In the genomic region with DNA sequence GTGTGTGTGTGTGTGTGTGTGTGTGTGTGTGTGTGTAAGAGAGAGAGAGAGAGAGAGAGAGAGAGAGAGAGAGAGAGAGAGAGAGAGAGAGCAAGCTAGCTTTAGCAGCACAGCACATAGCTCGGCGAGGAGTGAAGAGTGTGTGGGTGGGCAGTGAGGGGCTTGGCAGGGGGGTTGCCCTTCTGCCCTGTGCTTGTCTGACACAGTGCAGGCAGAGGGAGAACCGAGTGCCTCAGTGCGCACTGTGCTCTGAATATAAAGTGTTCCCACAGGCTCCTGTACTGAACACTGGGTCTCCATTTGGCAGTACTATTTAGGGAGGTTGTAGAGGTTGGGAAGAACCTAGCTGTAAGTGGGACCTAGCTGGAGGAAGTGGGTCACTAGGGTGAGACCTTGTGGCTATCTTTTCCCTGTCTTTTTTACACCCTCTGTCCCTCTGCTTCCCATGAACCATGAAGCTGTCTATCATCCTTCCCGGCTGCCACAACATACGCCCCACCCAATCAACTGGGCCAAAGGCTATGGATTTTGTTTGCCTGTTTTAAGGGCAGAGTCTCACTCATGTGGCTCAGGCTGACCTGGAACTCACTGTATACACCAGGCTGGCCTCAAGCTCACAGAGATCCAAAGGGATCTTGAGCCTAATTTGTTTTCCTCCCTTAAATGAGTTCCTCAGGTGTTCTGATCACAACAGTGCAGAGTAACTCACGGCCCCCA, we compare ENCODE assay signal across 21 mouse cellular contexts. TPM values are rescaled to one million over a fixed set of nuclear protein-coding genes. Genes with fewer than 3 reads are reported as not detected.
DNase-seq lines count a peak whose midpoint lies in the region; ATAC-seq and TF ChIP-seq lines count a peak whose summit lies in the region.
"Had no signal": no experiment of that assay in that cellular context is flagged by ENCODE, and none has a peak within 500 bp of the region (broad histone marks: within the 10 kb centered on the region; RNA-seq: fewer than 3 reads in every experiment).

No protein-coding gene starts in this region.

- no peak overlapping the region for H3K9ac ChIP-seq in forebrain, embryonic 16.5 days (replicated peaks; ENCODE audit: low read depth, low read length)
- H3K9ac ChIP-seq in liver, embryonic 13.5 days, result no peak overlapping the region
- no peak overlapping the region for H3K9ac ChIP-seq in intestine, postnatal 0 days (ENCODE audit: low read depth, low read length)
- H3K9ac ChIP-seq in stomach, postnatal 0 days (ENCODE audit: low read length), result no peak overlapping the region
- H3K9ac ChIP-seq in kidney, embryonic 14.5 days (ENCODE audit: low read depth, low read length), result no peak overlapping the region
- H3K9ac ChIP-seq: limb, embryonic 13.5 days; midbrain, embryonic 12.5 days had no signal

- ATAC-seq in forebrain, embryonic 16.5 days, result peak; percentile 64
- peak; percentile 63 for ATAC-seq in liver, embryonic 13.5 days (ENCODE audit: low read depth)
- ATAC-seq in intestine, postnatal 0 days, result peak; percentile 46; the same call in 1 of the 2 replicates
- peak; percentile 62 for ATAC-seq in stomach, postnatal 0 days (ENCODE audit: low FRiP score, low TSS enrichment)
- no peak for ATAC-seq in kidney, embryonic 14.5 days (ENCODE audit: low FRiP score, low TSS enrichment)

- 39% methylated on average over 7 of the region's 7 CpGs for WGBS in forebrain, embryonic 16.5 days
- WGBS in forebrain, embryonic 10.5 days, result 65% methylated on average over 7 of the region's 7 CpGs
- WGBS in liver, embryonic 13.5 days (ENCODE audit: insufficient replicate concordance), result 44% methylated on average over 7 of the region's 7 CpGs
- 48% methylated on average over 7 of the region's 7 CpGs for WGBS in intestine, postnatal 0 days
- WGBS in stomach, postnatal 0 days, result 44% methylated on average over 7 of the region's 7 CpGs
- 35% methylated on average over 7 of the region's 7 CpGs for WGBS in kidney, embryonic 14.5 days

- no peak for DNase-seq in forebrain, embryonic 10.5 days (ENCODE audit: extremely low spot score, low spot score)
- no peak for DNase-seq in liver, embryonic 13.5 days
- no peak for DNase-seq in liver
- DNase-seq in stomach, postnatal 0 days (ENCODE audit: low spot score), result peak; percentile 78
- DNase-seq: adrenal gland, postnatal 36 days; cerebellum, postnatal 10 days; gastrocnemius, postnatal 25 days; heart, postnatal 14 days; kidney, adult 11 months; kidney, postnatal 14 days; layer of hippocampus, adult 9-11 months; retina, postnatal 1 day had no signal

- no peak overlapping the region for H3K4me2 ChIP-seq in forebrain, embryonic 16.5 days (ENCODE audit: low read length)
- H3K4me2 ChIP-seq in liver, embryonic 13.5 days, result no peak overlapping the region
- no peak overlapping the region for H3K4me2 ChIP-seq in intestine, postnatal 0 days (replicated peaks; ENCODE audit: low read depth)
- no peak overlapping the region for H3K4me2 ChIP-seq in stomach, postnatal 0 days (replicated peaks; ENCODE audit: low read depth)
- no peak overlapping the region for H3K4me2 ChIP-seq in kidney, embryonic 14.5 days (replicated peaks; ENCODE audit: low read depth, low read length)
- H3K4me2 ChIP-seq: heart, embryonic 11.5 days; limb, embryonic 13.5 days; midbrain, embryonic 12.5 days had no signal

- H3K27me3 ChIP-seq in forebrain, embryonic 16.5 days (replicated peaks; ENCODE audit: control insufficient read depth, insufficient read depth, low read length), result no peaks in the 10 kb centered on the region
- peaks cover 30% of the 10 kb centered on the region for H3K27me3 ChIP-seq in forebrain, embryonic 10.5 days (ENCODE audit: poor library complexity, severe bottlenecking)
- H3K27me3 ChIP-seq in liver, embryonic 13.5 days, result 0 out of 2 replicates have a peak, but pooled peaks cover 9% of the 10 kb centered on the region
- 0 out of 2 replicates have a peak, but pooled peaks cover 3% of the 10 kb centered on the region for H3K27me3 ChIP-seq in intestine, postnatal 0 days (replicated peaks; ENCODE audit: control insufficient read depth, insufficient read depth, low read length)
- no peaks in the 10 kb centered on the region for H3K27me3 ChIP-seq in stomach, postnatal 0 days (ENCODE audit: control insufficient read depth, insufficient read depth, low read length)
- no peaks in the 10 kb centered on the region for H3K27me3 ChIP-seq in kidney, embryonic 14.5 days (ENCODE audit: control insufficient read depth, insufficient read depth, low read length)

- H3K36me3 ChIP-seq in forebrain, embryonic 16.5 days (ENCODE audit: control insufficient read depth, insufficient read depth), result no peaks in the 10 kb centered on the region
- H3K36me3 ChIP-seq in forebrain, embryonic 10.5 days (replicated peaks), result no peaks in the 10 kb centered on the region
- H3K36me3 ChIP-seq in liver, embryonic 13.5 days, result no peaks in the 10 kb centered on the region
- no peaks in the 10 kb centered on the region for H3K36me3 ChIP-seq in intestine, postnatal 0 days (ENCODE audit: control insufficient read depth, insufficient read depth)
- no peaks in the 10 kb centered on the region for H3K36me3 ChIP-seq in stomach, postnatal 0 days (ENCODE audit: control insufficient read depth, insufficient read depth, low read length)
- no peaks in the 10 kb centered on the region for H3K36me3 ChIP-seq in kidney, embryonic 14.5 days (ENCODE audit: control insufficient read depth, insufficient read depth, low read length)
- H3K36me3 ChIP-seq: limb, embryonic 13.5 days; midbrain, embryonic 12.5 days had no signal

- H3K9me3 ChIP-seq in forebrain, embryonic 16.5 days (ENCODE audit: control insufficient read depth, low read length), result no peaks in the 10 kb centered on the region
- H3K9me3 ChIP-seq in forebrain, embryonic 10.5 days, result no peaks in the 10 kb centered on the region
- H3K9me3 ChIP-seq in liver, embryonic 13.5 days (replicated peaks), result no peaks in the 10 kb centered on the region
- H3K9me3 ChIP-seq in intestine, postnatal 0 days (ENCODE audit: control insufficient read depth), result no peaks in the 10 kb centered on the region
- H3K9me3 ChIP-seq in stomach, postnatal 0 days (ENCODE audit: control insufficient read depth, low read length), result no peaks in the 10 kb centered on the region
- no peaks in the 10 kb centered on the region for H3K9me3 ChIP-seq in kidney, embryonic 14.5 days (ENCODE audit: control insufficient read depth, low read length)
- H3K9me3 ChIP-seq: limb, embryonic 13.5 days; midbrain, embryonic 12.5 days had no signal

- TF ChIP-seq CTCF in intestine, postnatal 0 days (IDR thresholded peaks at IDR 0.05; ENCODE audit: low read depth), result no peak
- no peak for TF ChIP-seq CTCF in stomach, postnatal 0 days (IDR thresholded peaks at IDR 0.05; ENCODE audit: low read depth)

- TF ChIP-seq EP300 in stomach, postnatal 0 days (optimal IDR thresholded peaks at IDR 0.05), result no peak

- H3K4me3 ChIP-seq in forebrain, embryonic 16.5 days (replicated peaks; ENCODE audit: low read length), result no peak overlapping the region
- no peak overlapping the region for H3K4me3 ChIP-seq in forebrain, embryonic 10.5 days
- H3K4me3 ChIP-seq in liver, embryonic 13.5 days (replicated peaks), result no peak overlapping the region
- no peak overlapping the region for H3K4me3 ChIP-seq in intestine, postnatal 0 days (ENCODE audit: low read depth, low read length)
- H3K4me3 ChIP-seq in stomach, postnatal 0 days (ENCODE audit: low read depth, low read length), result no peak overlapping the region
- no peak overlapping the region for H3K4me3 ChIP-seq in kidney, embryonic 14.5 days (ENCODE audit: low read length)
- H3K4me3 ChIP-seq: erythroblast, embryonic 14.5 days; limb, embryonic 13.5 days; midbrain, embryonic 12.5 days; myocyte had no signal

- peaks cover 26% of the 10 kb centered on the region for H3K4me1 ChIP-seq in forebrain, embryonic 16.5 days (replicated peaks; ENCODE audit: control insufficient read depth, insufficient read depth, low read length)
- H3K4me1 ChIP-seq in forebrain, embryonic 10.5 days, result peaks cover 39% of the 10 kb centered on the region
- no peaks in the 10 kb centered on the region; the same call in 1 of the 2 replicates for H3K4me1 ChIP-seq in liver, embryonic 13.5 days (replicated peaks)
- no peaks in the 10 kb centered on the region for H3K4me1 ChIP-seq in intestine, postnatal 0 days (replicated peaks; ENCODE audit: control insufficient read depth, insufficient read depth, low read length)
- no peaks in the 10 kb centered on the region for H3K4me1 ChIP-seq in stomach, postnatal 0 days (replicated peaks; ENCODE audit: control insufficient read depth, insufficient read depth)
- peaks cover 12% of the 10 kb centered on the region for H3K4me1 ChIP-seq in kidney, embryonic 14.5 days (ENCODE audit: control insufficient read depth, insufficient read depth, low read length)

- H3K27ac ChIP-seq in forebrain, embryonic 16.5 days (ENCODE audit: low read length), result no peak overlapping the region
- no peak overlapping the region for H3K27ac ChIP-seq in forebrain, embryonic 10.5 days
- H3K27ac ChIP-seq in liver, embryonic 13.5 days, result no peak overlapping the region
- no peak overlapping the region for H3K27ac ChIP-seq in intestine, postnatal 0 days (ENCODE audit: low read depth, low read length)
- H3K27ac ChIP-seq in stomach, postnatal 0 days (replicated peaks), result peak overlapping the region; percentile 80
- no peak overlapping the region for H3K27ac ChIP-seq in kidney, embryonic 14.5 days (ENCODE audit: low read depth, low read length)
- H3K27ac ChIP-seq: limb, embryonic 13.5 days; midbrain, embryonic 12.5 days had no signal

RNA-seq across cellular contexts. Expression of a gene that starts 29.1 kb away (rescaled TPM):
- polyA plus RNA-seq in forebrain, embryonic 16.5 days (2015; fragmentation: Nextera tagmentation; extraction: Ambion mirVana), result 5.7 and 6.0 TPM in 2 replicates
- polyA plus RNA-seq in forebrain, embryonic 10.5 days (2016; fragmentation: Nextera tagmentation; extraction: Ambion mirVana), result 0.12 and 0.54 TPM in 2 replicates
- polyA plus RNA-seq in liver, embryonic 13.5 days (2015; fragmentation: Nextera tagmentation; extraction: Ambion mirVana), result 0.13 TPM in 1 of 2 replicates, not detected in the other
- polyA plus RNA-seq in intestine, postnatal 0 days (2015; fragmentation: Nextera tagmentation; extraction: Ambion mirVana), result 0.21 and 0.24 TPM in 2 replicates
- 0.61 and 0.81 TPM in 2 replicates for polyA plus RNA-seq in stomach, postnatal 0 days (2015; fragmentation: Nextera tagmentation; extraction: Ambion mirVana)
- 0.10 and 0.19 TPM in 2 replicates for polyA plus RNA-seq in kidney, embryonic 14.5 days (2014; fragmentation: Nextera tagmentation; extraction: Ambion mirVana)
- polyA plus RNA-seq: C2C12 had no signal

RNA-seq across cellular contexts. Expression of a gene that starts 50.2 kb away (rescaled TPM):
- 33.2 and 34.3 TPM in 2 replicates for polyA plus RNA-seq in forebrain, embryonic 16.5 days (2015; fragmentation: Nextera tagmentation; extraction: Ambion mirVana)
- polyA plus RNA-seq in forebrain, embryonic 10.5 days (2016; fragmentation: Nextera tagmentation; extraction: Ambion mirVana), result 1.5 TPM in 2 replicates
- polyA plus RNA-seq in liver, embryonic 13.5 days (2015; fragmentation: Nextera tagmentation; extraction: Ambion mirVana), result 0.22 and 0.24 TPM in 2 replicates
- 0.95 and 1.8 TPM in 2 replicates for polyA plus RNA-seq in intestine, postnatal 0 days (2015; fragmentation: Nextera tagmentation; extraction: Ambion mirVana)
- 3.6 and 4.0 TPM in 2 replicates for polyA plus RNA-seq in stomach, postnatal 0 days (2015; fragmentation: Nextera tagmentation; extraction: Ambion mirVana)
- polyA plus RNA-seq in kidney, embryonic 14.5 days (2014; fragmentation: Nextera tagmentation; extraction: Ambion mirVana), result 1.5 and 1.9 TPM in 2 replicates
- polyA plus RNA-seq: C2C12; erythroblast, embryonic 14.5 days had no signal
